Mouse (Mus musculus) midbrain, embryonic 15.5 days (tissue): ENCODE data around the gene Pqlc2. TPM values are rescaled to one million over a fixed set of nuclear protein-coding genes. Genes with fewer than 3 reads are reported as not detected.
A peak's percentile ranks its signal among the peaks of the same experiment; 100 is the strongest.

Source experiments
- ATAC-seq: fragments of 200-750 bp; cut with Nextera tagmentation; replicated peaks from 2 replicates; pipeline ENCODE4 v1.8.0; 2017; ENCODE audit warnings: moderate TSS enrichment
- H3K27ac ChIP-seq: fragments of 300-500 bp; sonication (generic); 2 replicates; pipeline ENCODE4 v1.5.1; 2015; ENCODE audit warnings: mild to moderate bottlenecking, inconsistent platforms
- H3K27me3 ChIP-seq: fragments of 300-500 bp; sonication (generic); replicated peaks from 2 replicates; pipeline ENCODE4 v1.6.1; 2015; ENCODE audit warnings: inconsistent platforms
- H3K36me3 ChIP-seq: fragments of 300-500 bp; sonication (generic); replicated peaks from 2 replicates; pipeline ENCODE4 v1.6.1; 2015; ENCODE audit warnings: inconsistent platforms
- H3K4me1 ChIP-seq: fragments of 300-500 bp; sonication (generic); 2 replicates; pipeline ENCODE4 v1.6.1; 2015; ENCODE audit warnings: inconsistent platforms
- H3K4me2 ChIP-seq: fragments of 300-500 bp; sonication (generic); 2 replicates; pipeline ENCODE4 v1.6.1; 2015; ENCODE audit warnings: inconsistent platforms, mild to moderate bottlenecking, moderate library complexity
- H3K4me3 ChIP-seq: fragments of 300-500 bp; sonication (generic); 2 replicates; pipeline ENCODE4 v1.5.1; 2015; ENCODE audit warnings: mild to moderate bottlenecking, inconsistent platforms
- H3K9ac ChIP-seq: fragments of 300-500 bp; sonication (generic); 2 replicates; pipeline ENCODE4 v1.6.1; 2015; ENCODE audit warnings: mild to moderate bottlenecking, inconsistent platforms
- H3K9me3 ChIP-seq: fragments of 300-500 bp; sonication (generic); 2 replicates; pipeline ENCODE4 v1.6.1; 2016; ENCODE audit warnings: inconsistent platforms
- WGBS: fragments of 180-500 bp; shearing (Covaris S2); methylation state at CpG from one replicate; pipeline ENCODE4 v1.1.7; 2015; ENCODE audit warnings: mixed read lengths; 5-methylcytosine and 5-hydroxymethylcytosine counted together
- polyA plus RNA-seq: library from polyadenylated mRNA; unstranded; fragments of >200 nt; fragmentation: Nextera tagmentation; extraction: Ambion mirVana; gene quantifications from 2 replicates; pipeline ENCODE4 v1.2.1, GENCODE M21; 2015

Pqlc2 gene
- polyA plus RNA-seq: 16.3 TPM in 2 replicates

DNA sequence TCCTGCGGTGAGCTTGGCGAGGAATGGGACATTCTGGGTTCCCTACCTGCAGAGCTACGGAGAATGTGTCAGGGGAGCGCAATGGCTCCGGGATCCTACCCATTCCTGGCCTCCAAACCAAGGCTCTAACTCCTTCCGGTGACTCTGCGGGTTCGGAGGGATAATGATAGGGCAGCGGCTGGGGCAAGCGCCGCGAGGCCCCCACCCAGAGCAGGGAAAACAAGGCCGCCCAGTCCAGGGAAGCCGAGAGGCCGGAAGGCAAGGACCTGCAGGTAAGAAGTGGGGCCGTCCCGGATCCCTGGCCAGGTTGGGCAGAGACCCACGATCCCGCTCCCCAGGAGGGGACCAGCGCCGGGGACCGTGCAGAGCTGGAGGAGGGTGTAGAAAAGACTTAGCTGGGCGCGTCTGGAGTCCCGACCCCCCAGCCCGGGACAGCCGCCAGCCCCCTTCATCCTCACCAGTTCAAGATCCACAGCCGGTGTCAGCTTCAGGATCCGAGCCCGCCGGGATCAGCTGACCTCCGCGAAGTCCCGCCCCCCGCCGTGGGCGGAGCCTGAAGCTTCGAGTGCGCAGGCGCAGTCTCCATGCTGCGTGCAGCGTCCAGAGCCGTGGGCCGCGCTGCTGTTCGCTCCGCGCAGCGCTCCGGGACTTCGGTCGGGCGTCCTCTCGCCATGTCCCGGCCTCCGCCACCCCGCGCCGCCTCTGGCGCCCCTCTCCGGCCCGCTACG is at the start of gene Pqlc2, which contains the start of gene Akr7a5:
TSS of gene Pqlc2 (minus strand) at position 538 of the 728 bp plus-strand sequence.
TSS of gene Akr7a5 (plus strand) at position 574 of the 728 bp plus-strand sequence.
- Histone ChIP-seq H3K27me3 (no peaks in the 10 kb centered on the region), H3K9me3 (no peaks in the 10 kb centered on the region), H3K27ac (peak within 1 kb of the TSS; percentile 77), H3K4me1 (peaks cover 28% of the 10 kb centered on the region), H3K9ac (peak within 1 kb of the TSS; percentile 84), H3K4me3 (peak within 1 kb of the TSS; percentile 82), H3K36me3 (no peaks in the 10 kb centered on the region; the same call in 1 of the 2 replicates), H3K4me2 (peak within 1 kb of the TSS; percentile 70)
- WGBS: under 1% methylated on average over 63 of the region's 63 CpGs
- ATAC-seq: peak; percentile 90

- no peaks in the 10 kb centered on the region for H3K9me3 ChIP-seq
- peaks cover 10% of the 10 kb centered on the region for H3K4me1 ChIP-seq
- no peak overlapping the region for H3K4me3 ChIP-seq
- WGBS: 89% methylated on average over 3 of the region's 3 CpGs
- no peak overlapping the region for H3K9ac ChIP-seq
- H3K4me2 ChIP-seq: no peak overlapping the region
- H3K27me3 ChIP-seq: no peaks in the 10 kb centered on the region
- no peak overlapping the region for H3K27ac ChIP-seq
- peaks cover 50% of the 10 kb centered on the region for H3K36me3 ChIP-seq
- no peak for ATAC-seq
These were observed 46.7 kb upstream of the Pqlc2 start for GRCm38 (mm10) chr4:139357211-139357610.

DNA sequence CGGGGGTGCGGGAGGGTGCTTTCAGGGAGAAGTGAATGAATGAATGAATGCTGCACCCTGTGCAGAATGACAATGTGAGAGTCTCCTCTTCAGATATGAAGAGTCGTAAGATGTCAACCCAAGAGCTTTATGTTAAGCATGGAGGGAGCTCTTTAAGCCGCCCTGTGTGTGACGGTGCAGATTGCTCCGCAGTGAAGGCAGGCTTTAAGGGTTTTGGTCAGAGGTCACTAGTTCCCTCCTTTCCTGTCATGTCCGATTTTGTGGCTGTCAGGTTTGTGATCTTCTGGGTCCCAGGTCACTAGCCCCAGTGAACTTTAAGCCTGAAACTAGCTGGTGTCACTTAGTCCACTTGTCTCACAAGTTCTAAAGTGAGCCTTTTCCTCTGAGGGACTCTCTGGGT is 42.3 kb upstream of the Pqlc2 start:
- no peaks in the 10 kb centered on the region for H3K27me3 ChIP-seq
- peak overlapping the region; percentile 89 for H3K4me2 ChIP-seq
- H3K4me1 ChIP-seq: peaks cover 25% of the 10 kb centered on the region
- peak overlapping the region; percentile 91 for H3K27ac ChIP-seq
- H3K36me3 ChIP-seq: peaks cover 21% of the 10 kb centered on the region
- H3K9me3 ChIP-seq: no peaks in the 10 kb centered on the region
- H3K9ac ChIP-seq: peak overlapping the region; percentile 63
- H3K4me3 ChIP-seq: peak overlapping the region; percentile 63
- ATAC-seq: peak; percentile 53
- WGBS: 0% methylated on average over 7 of the region's 7 CpGs

DNA sequence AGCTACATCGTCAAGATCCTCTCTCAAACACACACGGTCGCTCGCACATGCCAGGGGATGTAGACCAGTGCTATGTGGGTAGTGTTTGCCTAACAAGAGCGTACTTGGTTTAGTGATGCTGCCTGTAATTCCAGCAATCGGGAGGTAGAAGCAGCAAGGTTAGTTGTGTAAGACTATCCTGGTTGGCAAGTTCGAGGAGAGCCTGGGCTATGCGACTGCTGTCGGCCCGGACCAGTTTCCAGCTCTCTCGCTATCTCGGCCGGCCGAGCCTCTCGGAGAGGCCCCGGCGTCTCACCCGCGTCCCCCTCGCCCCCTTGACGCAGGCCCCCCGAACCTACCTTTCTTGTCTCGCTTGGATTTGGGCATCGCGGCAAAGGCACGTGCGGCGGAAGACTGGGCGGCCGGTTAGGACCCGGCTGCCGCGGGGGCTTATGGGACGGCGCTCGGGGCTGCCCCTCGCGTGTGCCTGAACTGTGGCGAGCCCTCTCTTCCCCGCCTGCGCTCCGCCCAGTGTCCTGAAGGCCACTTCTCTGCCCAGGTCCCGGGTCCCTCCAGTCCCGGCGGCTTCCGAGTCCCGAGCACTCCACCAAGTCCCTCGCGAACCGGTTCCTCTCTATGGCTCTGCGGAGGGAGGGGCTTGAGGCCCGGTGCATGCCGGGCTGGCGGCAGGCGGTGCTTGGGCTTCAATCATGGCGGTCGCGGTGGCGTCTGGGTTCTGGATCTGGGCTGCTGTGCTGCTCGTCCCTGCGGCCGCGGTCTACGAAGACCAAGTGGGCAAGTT is 41.6 kb upstream of the Pqlc2 start, which contains the start of the genes Mrto4, Emc1 and Ubr4:
TSS of gene Mrto4 (minus strand) at position 646 of the 781 bp plus-strand sequence.
TSS of gene Emc1 (plus strand) at position 657 of the 781 bp plus-strand sequence.
TSS of gene Ubr4 (plus strand) at position 679 of the 781 bp plus-strand sequence.
- under 1% methylated on average over 64 of the region's 64 CpGs for WGBS
- Histone ChIP-seq H3K36me3 (peaks cover 18% of the 10 kb centered on the region), H3K27me3 (no peaks in the 10 kb centered on the region), H3K4me3 (peak within 1 kb of the TSS; percentile 63), H3K9ac (peak within 1 kb of the TSS; percentile 63), H3K4me1 (peaks cover 25% of the 10 kb centered on the region), H3K9me3 (no peaks in the 10 kb centered on the region), H3K27ac (peak within 1 kb of the TSS; percentile 91), H3K4me2 (peak within 1 kb of the TSS; percentile 89)
- ATAC-seq: peak; percentile 96

DNA sequence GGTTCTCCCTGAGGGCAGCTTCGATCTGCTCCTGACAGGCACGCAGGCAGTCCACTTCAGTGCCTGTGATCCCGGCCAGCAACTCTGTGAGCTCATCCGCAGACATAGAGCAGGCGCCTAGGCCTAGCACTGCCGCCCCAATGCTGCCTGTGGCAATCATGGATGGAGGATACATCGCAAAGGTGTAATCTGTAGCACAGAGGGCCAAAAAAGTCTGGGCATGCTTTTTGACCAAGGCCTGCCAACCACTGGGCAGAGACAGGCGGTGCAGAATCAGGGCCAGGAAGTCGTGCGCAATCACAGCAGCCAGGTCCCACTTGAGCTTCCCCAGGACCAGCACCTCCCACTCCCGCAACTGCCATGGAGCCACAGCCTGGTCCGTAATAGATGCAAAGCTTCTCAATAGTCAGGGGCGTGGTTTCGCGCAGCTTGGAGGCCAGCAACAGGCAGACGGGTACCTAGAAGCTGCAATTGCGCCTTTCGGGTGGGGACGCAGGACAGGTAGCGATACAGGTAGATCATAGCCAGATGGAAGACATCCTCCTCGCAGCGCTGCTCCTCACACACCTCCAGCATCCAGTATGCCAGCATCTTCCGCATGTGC is 35.0 kb upstream of the Pqlc2 start:
- no peak overlapping the region for H3K27ac ChIP-seq
- H3K9me3 ChIP-seq: no peaks in the 10 kb centered on the region
- H3K4me3 ChIP-seq: no peak overlapping the region
- peaks cover 2% of the 10 kb centered on the region for H3K4me1 ChIP-seq
- ATAC-seq: no peak
- H3K4me2 ChIP-seq: no peak overlapping the region
- H3K36me3 ChIP-seq: peaks cover 20% of the 10 kb centered on the region
- H3K9ac ChIP-seq: no peak overlapping the region
- 63% methylated on average over 23 of the region's 23 CpGs for WGBS
- H3K27me3 ChIP-seq: no peaks in the 10 kb centered on the region

GRCm38 (mm10) chr4:139343718-139344117 is 33.2 kb upstream of the Pqlc2 start:
- Histone ChIP-seq H3K4me3 (no peak overlapping the region), H3K4me1 (no peaks in the 10 kb centered on the region), H3K36me3 (peaks cover 16% of the 10 kb centered on the region), H3K27ac (no peak overlapping the region), H3K4me2 (no peak overlapping the region), H3K9me3 (no peaks in the 10 kb centered on the region), H3K9ac (no peak overlapping the region), H3K27me3 (no peaks in the 10 kb centered on the region)
- WGBS: 71% methylated on average over 5 of the region's 5 CpGs
- no peak for ATAC-seq

- Histone ChIP-seq H3K4me3 (no peak overlapping the region), H3K36me3 (0 out of 2 replicates have a peak, but pooled peaks cover under 1% of the 10 kb centered on the region), H3K4me2 (no peak overlapping the region), H3K27ac (no peak overlapping the region), H3K4me1 (no peaks in the 10 kb centered on the region), H3K9ac (no peak overlapping the region), H3K9me3 (no peaks in the 10 kb centered on the region), H3K27me3 (peaks cover 15% of the 10 kb centered on the region)
- no peak for ATAC-seq
- WGBS: 81% methylated on average over 7 of the region's 7 CpGs
These were observed 31.2 kb upstream of the Pqlc2 start for GRCm38 (mm10) chr4:139341556-139342233.

DNA sequence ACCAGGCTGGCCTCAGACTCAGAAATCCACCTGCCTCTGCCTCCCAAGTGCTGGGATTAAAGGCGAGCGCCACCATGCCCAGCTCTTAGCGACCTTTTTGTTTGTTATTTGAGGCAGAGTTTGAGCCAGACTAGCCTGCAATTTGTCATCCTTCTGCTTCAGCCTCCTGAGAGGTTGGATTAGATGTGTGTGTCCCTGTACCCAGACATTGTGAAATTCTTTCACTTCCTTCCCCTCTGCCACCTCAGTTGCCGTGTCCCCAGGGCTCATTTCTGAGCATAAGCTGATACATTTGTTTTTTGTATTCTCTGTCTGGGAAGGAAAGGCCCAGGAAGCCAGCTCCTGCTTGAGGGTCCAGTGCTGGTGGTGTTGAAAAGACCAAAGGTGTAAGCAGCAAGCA is 30.3 kb upstream of the Pqlc2 start:
- H3K27me3 ChIP-seq: peaks cover 15% of the 10 kb centered on the region
- no peaks in the 10 kb centered on the region for H3K4me1 ChIP-seq
- 81% methylated on average over 4 of the region's 4 CpGs for WGBS
- no peak for ATAC-seq
- H3K4me3 ChIP-seq: no peak overlapping the region
- no peak overlapping the region for H3K4me2 ChIP-seq
- H3K36me3 ChIP-seq: no peaks in the 10 kb centered on the region
- H3K9me3 ChIP-seq: no peaks in the 10 kb centered on the region
- no peak overlapping the region for H3K9ac ChIP-seq
- H3K27ac ChIP-seq: no peak overlapping the region

- Histone ChIP-seq H3K36me3 (no peaks in the 10 kb centered on the region), H3K27ac (no peak overlapping the region), H3K9me3 (no peaks in the 10 kb centered on the region), H3K9ac (no peak overlapping the region), H3K4me3 (no peak overlapping the region), H3K4me2 (no peak overlapping the region), H3K27me3 (peaks cover 15% of the 10 kb centered on the region), H3K4me1 (no peaks in the 10 kb centered on the region)
- 58% methylated on average over 33 of the region's 33 CpGs for WGBS
- ATAC-seq: no peak
These were observed 27.6 kb upstream of the Pqlc2 start for GRCm38 (mm10) chr4:139338145-139338544.

DNA sequence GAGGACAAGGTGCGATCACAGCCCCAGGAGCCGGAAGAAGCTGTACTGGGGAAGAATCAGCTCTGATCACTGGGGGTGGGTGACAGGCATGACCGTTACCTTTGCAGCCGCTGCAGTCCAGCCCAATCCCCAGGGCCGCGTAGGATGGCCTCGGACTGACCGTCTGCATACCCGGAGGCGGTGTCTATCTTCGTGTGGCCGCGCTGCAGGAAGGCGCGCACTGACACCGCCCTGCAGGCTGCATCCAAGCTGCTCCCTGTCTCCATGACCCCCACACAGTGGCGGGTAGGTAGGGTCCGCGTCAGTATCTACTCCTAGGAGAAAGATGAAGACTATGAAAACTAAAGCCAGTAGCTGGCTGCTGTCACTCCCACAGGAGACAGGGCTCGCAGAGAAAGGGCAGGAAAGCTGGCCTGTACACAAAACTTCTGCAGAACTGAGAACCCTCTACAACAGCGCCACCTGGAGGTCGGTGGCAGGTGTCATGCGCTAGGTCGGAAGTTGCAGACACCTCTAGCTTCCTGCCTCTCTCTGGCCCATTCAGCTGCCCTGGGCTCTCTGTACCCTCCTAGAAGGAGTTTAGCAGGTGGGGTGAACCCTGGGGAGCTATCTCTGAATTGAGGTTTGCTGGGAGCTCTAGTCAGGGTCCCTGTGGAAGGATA is 26.4 kb upstream of the Pqlc2 start:
- Histone ChIP-seq H3K27ac (no peak overlapping the region), H3K36me3 (no peaks in the 10 kb centered on the region), H3K4me2 (peak overlapping the region; percentile 29), H3K4me1 (no peaks in the 10 kb centered on the region), H3K9me3 (no peaks in the 10 kb centered on the region), H3K27me3 (peaks cover 18% of the 10 kb centered on the region), H3K4me3 (no peak overlapping the region), H3K9ac (no peak overlapping the region)
- no peak for ATAC-seq
- 27% methylated on average over 24 of the region's 24 CpGs for WGBS

- WGBS: 70% methylated on average over 7 of the region's 7 CpGs
- Histone ChIP-seq H3K27me3 (peaks cover 18% of the 10 kb centered on the region), H3K4me1 (no peaks in the 10 kb centered on the region), H3K4me2 (no peak overlapping the region), H3K27ac (no peak overlapping the region), H3K9ac (no peak overlapping the region), H3K36me3 (no peaks in the 10 kb centered on the region), H3K9me3 (no peaks in the 10 kb centered on the region), H3K4me3 (no peak overlapping the region)
- no peak for ATAC-seq
These were observed 25.0 kb upstream of the Pqlc2 start for GRCm38 (mm10) chr4:139335507-139335906.
